Mouse (Mus musculus) large intestine, adult 2 months (tissue): ENCODE measurements around the gene Raly. TPM values are rescaled to one million over a fixed set of nuclear protein-coding genes. Genes with fewer than 3 reads are reported as not detected.

ENCODE experiments used
- DNase-seq: peaks from one replicate; pipeline ENCODE4 v3.0.0-alpha.2; 2012; ENCODE audit warnings: low read depth, low spot score
- WGBS: fragments of 180-500 bp; shearing (Covaris S2); methylation state at CpG from one replicate; pipeline ENCODE4 v1.1.7; 2018; 5-methylcytosine and 5-hydroxymethylcytosine counted together
- polyA plus RNA-seq: library from polyadenylated mRNA; depleted of rRNA; stranded (reverse); fragments of >200 nt; gene quantifications from 2 replicates; pipeline ENCODE4 v1.2.3, GENCODE M21; 2012; rRNA removed

The Raly gene
- polyA plus RNA-seq, 1 experiment, result 205 TPM

DNA sequence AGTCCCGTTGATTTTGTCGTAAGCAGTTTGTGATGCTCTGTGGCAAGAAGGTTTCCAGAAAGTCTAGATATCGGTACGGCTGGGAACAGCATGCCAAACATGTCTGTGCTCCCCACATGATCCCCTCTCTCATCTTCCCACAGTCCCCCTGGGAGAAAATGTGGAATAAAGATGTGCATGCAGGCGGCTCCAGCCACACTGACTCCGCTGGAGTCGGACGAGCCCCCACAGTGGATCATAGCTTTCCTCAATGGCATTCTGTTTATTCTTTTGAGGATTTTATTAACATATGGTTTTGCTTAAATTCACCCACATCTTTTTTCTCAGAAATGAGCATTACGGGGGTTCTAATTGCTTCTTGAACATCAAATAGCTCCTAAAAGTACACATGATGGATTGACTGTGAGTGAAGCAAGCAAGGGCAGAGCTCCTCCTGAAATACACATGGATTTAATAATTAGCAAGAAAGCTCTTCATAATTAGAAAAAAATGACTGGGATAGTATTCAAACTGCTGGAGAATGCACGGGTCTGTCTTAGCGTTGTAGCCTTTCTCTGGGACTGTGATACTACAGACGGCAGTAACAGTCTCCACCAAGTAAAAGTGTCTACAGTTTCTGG is 125.1 kb downstream of the Raly start:
- 83% methylated on average over 12 of the region's 12 CpGs for WGBS
- DNase-seq, result no peak

DNA sequence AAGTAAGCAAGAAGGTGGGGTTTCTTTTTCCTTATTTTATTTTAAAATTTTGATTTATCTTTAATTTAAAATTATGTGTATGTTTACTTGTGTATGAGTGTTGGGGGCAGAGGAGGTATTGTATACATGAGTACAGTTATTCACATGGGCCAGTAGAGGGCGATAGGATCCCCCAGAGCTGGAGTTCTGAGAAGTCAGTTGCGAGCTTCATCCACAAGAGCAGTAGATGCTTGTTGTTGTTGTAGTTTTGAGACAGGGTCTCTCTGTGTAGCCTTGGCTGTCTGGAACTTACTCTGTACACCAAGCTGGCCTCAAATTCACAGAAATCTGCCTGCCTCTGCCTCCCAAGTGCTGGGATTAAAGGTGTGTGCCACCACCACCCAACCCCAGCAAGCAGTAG is 125.7 kb downstream of the Raly start:
- 14% methylated on average over 2 of the region's 2 CpGs for WGBS
- no peak for DNase-seq

Other genes with a start within 250 kb of the Raly start
- not detected in 2 replicates for gene 1700003F12Rik, start 244.0 kb upstream of the Raly start, polyA plus RNA-seq
- gene Actl10, start 239.3 kb upstream of the Raly start, polyA plus RNA-seq, result not detected in 2 replicates
- 0.64 and 0.83 TPM in 2 replicates for gene Necab3, start 232.2 kb upstream of the Raly start, polyA plus RNA-seq
- 9.2 and 9.5 TPM in 2 replicates for gene E2f1, start 221.2 kb upstream of the Raly start, polyA plus RNA-seq
- gene Pxmp4, start 187.4 kb upstream of the Raly start, polyA plus RNA-seq, result 22.7 and 26.2 TPM in 2 replicates
- 3.2 and 4.4 TPM in 2 replicates for gene Zfp341, start 177.8 kb upstream of the Raly start, polyA plus RNA-seq
- gene 4930519P11Rik, start 177.7 kb upstream of the Raly start, polyA plus RNA-seq, result 0.73 TPM in 1 of 2 replicates, not detected in the other
- 187 and 196 TPM in 2 replicates for gene Chmp4b, start 139.4 kb upstream of the Raly start, polyA plus RNA-seq
- not detected in 2 replicates for gene Gm14214, start 21.1 kb upstream of the Raly start, polyA plus RNA-seq
- gene a, start 306 bp downstream of the Raly start, polyA plus RNA-seq, result 0.36 and 2.5 TPM in 2 replicates
- gene Eif2s2, start 101.8 kb downstream of the Raly start, polyA plus RNA-seq, result 14.7 and 21.1 TPM in 2 replicates
- gene Gm14226, start 227.2 kb downstream of the Raly start, polyA plus RNA-seq, result 0.04 and 0.05 TPM in 2 replicates